Mouse (Mus musculus) thymus, postnatal 10 days (tissue): ENCODE results near the gene Fam221a.
A peak's percentile ranks its signal among the peaks of the same experiment; 100 is the strongest.
"Not testable (repeated sequence)": the region's sequence is repeated elsewhere in the genome, so short reads cannot be mapped to it uniquely, and the experiment has no call there.

ENCODE experiments used
- DNase-seq, 2 experiments: peaks; one replicate each; pipeline ENCODE4 v3.0.0; 2021; ENCODE audit warnings: low spot score in 2 of 2

Gene Fam221a

DNA sequence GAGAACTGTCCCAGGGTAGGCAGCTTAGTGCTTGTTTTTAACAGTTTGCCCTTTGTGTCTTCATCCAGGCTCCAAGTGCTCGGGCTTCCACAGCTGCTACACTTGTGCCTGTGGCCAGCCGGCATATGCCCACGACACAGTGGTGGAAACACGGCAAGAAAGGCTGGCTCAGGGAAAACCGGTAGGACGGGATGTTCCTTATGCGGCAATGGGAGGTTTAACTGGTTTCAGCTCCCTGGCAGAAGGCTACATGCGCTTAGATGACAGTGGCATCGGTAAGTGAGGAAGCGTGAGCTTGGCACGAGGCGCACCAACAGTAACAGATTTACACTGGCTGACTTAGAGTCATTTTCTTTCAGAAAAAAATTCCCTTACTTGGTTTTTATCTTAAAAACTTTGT is 10.8 kb downstream of the Fam221a start:
- no peak for DNase-seq

DNA sequence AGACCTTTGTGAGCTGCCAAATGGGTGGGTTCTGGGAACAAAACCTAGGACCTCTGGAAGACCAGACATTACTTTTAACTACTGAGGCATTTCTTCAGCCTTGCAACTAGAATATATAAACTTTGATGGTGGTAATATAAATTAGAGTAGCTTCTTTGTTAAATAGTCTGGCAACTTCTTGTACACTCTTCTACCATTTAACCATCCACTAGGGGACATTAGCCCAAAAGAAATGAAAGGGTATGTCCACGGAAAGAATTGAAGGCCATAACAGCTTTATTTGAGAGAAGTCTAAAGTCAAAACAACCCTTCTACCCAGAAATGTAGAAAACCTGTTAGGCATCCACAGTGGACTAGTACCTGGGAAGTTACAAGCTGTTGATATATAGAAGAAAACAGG is 26.7 kb downstream of the Fam221a start:
- DNase-seq: no peak

DNA sequence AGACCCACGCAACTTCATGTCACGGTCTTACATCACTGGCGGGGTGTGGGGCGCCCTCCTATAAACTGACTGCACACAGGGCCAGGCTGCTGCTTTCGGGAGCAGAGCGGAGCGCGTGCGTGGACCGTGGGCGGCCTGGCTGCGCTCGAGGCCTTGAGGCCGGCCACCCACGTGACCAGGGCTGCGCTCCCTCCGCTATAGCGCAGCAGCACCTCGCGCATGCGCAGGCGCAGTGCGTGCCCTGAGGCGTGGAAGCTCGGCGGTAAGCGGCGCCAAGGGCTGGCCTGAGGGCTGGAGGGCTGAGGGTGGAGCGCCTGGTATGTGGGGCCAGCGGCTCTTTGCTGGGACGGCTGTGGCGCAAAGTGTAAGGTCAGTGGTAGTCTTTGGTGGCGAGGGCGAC is 27.8 kb downstream of the Fam221a start, which contains the start of gene Stk31:
Gene Stk31, plus strand, starts transcription at position 289 of the 400 bp plus-strand sequence.
- no peak for DNase-seq

DNA sequence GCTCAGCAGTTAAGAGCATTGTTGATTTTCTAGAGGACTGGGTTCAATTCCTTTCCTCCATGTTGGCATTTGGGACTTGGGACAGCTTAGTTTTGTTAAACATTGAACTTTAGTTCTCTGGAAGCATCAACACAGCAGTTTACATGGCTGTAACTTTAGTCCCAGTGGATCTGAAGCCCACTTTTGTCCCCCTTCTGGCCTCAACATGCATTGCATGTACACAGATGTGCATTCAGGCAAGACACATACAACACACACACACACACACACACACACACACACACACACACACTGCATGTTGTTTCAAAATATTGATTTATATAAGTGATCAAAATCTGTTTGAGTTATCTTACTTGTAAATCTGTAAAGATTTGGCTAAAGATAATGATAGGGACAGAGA is 29.9 kb downstream of the Fam221a start:
- DNase-seq: peak in 1 of 2 experiments; percentile 21

DNA sequence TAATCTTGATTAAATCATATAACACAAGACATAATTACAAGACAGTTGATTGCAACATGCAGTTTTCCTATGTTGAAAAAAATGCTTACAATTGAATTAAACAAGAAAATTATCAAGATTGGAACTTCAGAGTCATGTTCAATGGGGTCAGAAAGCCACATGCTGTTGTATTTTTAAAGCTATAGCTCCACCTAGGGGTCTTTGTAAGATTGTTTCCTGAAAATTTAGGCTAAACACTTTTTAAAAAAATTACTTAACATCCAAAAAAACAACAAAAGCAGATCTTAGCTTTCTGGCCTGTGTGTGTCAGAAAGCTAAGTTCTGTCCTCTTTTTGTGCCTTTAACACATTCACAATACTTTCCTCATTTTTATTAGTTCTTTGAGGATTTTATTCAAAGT is 30.8 kb downstream of the Fam221a start:
- peak in 1 of 2 experiments; percentile 22 for DNase-seq

DNA sequence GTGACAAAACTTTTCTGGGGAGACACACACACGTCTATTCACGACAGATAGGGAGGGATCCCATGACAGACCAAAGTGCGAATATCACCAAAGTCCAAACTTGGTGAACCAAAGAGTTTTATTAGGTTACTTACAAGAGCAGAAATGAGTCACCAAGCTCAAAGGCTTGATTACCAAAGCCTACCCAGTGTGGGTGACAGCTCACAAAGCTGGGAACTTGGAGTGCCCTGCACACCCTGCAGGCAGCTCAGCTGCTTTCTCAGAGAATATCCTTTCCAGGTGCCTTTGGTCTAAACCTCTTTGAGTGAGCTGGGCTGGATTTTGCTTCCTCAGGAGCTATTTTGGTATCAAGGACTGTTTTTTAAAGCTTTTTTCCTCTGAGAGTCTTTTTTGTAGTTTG is 43.3 kb downstream of the Fam221a start:
- DNase-seq: no peak

DNA sequence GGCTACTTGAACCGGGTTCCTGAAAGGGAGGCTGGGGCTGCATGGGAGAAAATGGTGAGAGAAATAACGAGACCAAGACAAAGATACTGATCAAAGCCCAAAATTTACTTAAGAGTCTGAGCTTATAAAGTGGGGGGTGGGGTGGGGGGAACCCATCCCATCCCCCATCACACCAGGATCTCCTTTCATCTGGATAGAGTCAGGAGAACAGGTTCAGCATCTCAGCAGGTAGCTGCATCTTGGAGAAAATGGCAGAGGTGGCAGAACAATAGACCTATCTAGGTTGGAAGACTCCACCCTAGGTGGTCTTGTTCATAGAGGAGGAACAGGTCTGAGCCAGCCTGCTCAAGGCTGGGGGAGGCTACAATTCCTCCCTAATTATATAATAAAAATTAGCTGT is 45.4 kb downstream of the Fam221a start:
- not testable (repeated sequence) for DNase-seq

DNA sequence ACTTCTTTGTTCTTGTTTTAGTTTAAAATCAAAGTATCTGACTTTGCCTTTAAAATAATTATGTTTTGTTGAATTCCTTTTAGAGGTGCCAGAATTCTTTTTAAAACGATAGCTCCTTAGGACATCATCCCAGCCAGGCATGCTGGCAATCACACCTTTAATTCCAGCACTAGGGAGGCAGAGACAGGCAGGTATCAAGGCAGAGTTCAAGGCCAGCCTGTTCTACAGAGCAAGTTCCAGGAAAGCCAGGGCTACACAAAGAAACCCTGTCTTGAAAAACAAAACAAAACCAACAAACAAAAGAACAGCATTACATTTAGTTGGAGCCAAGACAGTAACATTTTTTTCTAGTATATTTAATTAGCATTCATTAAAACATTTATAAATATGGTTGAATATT is 48.4 kb downstream of the Fam221a start:
- DNase-seq: no peak

DNA sequence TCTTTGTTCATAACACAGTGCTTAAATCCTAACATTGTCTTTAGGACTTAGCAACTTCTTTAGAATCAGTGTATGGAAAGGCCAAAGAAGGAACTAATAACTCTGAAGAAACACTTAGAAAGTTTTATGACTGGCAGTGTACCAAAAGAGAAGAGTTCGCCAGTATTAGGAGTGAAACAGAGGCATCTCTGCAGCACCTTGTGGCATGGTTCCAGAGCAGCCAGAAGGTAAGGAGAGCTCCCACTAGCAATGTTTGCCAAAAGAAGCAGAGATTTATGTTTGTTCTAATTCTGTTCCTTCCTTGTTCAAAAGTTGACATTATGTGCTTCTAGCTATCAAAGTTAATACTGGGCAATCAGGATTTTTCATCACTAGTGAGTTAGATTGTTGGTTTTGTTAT is 69.8 kb downstream of the Fam221a start:
- DNase-seq: no peak
